Mouse (Mus musculus) fat pad, adult 2 months (tissue): ENCODE measurements around the gene Cdc42ep4.

Experiments used
- DNase-seq: peaks from one replicate; pipeline ENCODE4 v3.0.0-alpha.2; 2011; ENCODE audit warnings: low read depth, low spot score; ENCODE audit errors: extremely low read depth

Cdc42ep4 gene

GRCm38 (mm10) chr11:113690506-113690905 lies 61.2 kb downstream of the Cdc42ep4 start:
- DNase-seq: no peak

GRCm38 (mm10) chr11:113687031-113687430 lies 64.7 kb downstream of the Cdc42ep4 start:
- no peak for DNase-seq

DNA sequence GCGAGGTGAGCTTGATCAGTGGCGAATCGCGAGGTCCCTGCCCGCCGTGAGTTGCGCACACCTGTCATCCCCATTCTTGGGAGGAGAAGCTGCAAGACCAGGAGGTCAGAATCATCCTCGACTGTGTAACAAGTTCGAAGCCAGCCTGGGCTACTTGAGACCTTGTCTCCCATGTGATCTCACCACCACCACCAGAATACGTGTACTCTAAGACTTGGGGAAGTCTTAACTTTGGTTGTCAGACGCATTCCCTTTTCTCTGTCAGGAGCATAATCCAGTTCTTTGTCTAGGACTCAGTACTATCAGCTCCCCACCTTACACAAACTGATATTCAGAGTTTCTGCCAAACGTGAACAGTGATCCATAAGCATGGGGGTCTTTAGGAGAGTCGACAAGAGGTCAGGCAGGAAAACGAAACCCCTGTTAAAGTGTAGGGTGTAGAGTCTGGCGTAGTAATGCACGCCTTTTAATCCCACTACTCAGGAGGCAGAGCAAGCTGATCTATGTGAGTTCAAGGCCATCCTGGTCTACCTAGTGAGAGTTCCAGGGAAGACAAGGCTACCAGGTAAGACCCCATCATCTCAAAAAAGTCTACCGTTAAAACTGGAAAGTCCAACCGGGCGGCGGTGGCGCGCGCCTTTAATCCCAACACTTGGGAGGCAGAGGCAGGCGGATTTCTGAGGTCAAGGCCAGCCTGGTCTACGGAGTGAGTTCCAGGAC lies 66.8 kb downstream of the Cdc42ep4 start:
- no peak for DNase-seq

DNA sequence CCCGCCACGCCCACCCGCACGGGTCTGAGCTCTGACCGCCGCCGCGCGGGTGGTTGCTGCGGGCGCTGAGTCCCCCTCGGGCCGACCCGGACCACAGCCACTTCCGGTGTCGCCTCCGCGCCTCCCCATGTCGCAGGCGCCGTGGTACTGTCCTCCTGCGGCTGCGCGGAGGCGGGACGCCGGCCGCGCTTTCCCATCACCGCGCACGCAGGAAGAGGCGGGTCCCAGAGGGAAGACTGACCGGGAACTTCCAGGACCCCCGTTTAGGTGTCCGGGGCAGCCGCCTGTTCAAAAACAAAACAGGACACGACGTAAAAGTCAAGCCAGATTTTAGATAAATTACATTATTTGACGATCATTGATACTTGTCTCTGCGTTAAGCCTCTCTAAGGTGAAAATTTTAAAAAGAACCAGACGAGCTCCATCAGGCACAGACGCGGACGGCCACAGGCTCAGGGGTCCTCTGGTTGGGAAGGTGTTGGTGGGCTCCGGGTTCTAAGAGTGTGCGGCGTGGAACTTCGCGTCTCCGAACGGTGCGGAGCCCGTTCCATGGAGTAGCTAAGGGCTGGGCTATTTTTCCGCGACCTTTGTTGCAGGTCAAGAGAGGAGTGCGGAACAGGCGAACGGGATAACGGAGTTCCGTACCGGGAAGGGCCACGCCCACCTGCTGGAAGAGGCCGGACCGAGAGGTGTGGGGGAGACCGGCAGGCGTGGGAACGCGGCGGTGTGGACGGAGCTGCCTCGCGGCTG lies 67.5 kb downstream of the Cdc42ep4 start, which contains the start of the genes Fam104a and D11Wsu47e:
Fam104a (minus strand) TSS at position 199 of the 750 bp plus-strand sequence.
D11Wsu47e (plus strand) TSS at position 456 of the 750 bp plus-strand sequence.
- no peak for DNase-seq

DNA sequence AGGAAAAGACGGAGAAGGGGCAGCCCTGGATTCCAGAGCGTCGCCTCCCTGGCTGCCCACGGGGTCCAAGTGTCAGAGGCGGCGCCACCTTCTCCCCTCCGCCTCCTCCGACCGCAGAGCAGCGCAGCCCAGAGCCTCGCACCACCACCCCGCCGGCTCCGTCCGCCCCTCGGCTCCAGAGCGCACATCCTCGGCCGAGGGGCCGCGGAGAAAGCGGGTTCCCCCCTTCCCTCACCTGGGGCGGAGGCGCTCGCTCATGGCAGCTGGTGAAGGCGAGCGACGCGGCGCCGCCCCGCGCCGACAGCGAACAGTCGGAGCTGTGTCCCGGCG lies 68.1 kb downstream of the Cdc42ep4 start:
- no peak for DNase-seq

- DNase-seq: no peak
Observed at GRCm38 (mm10) chr11:113682897-113683626, 68.6 kb downstream of the Cdc42ep4 start.

GRCm38 (mm10) chr11:113681979-113682378 lies 69.7 kb downstream of the Cdc42ep4 start:
- no peak for DNase-seq

GRCm38 (mm10) chr11:113680954-113681353 lies 70.7 kb downstream of the Cdc42ep4 start:
- DNase-seq: no peak

- peak; percentile 37 for DNase-seq
Observed at GRCm38 (mm10) chr11:113678373-113678772, 73.3 kb downstream of the Cdc42ep4 start.

DNA sequence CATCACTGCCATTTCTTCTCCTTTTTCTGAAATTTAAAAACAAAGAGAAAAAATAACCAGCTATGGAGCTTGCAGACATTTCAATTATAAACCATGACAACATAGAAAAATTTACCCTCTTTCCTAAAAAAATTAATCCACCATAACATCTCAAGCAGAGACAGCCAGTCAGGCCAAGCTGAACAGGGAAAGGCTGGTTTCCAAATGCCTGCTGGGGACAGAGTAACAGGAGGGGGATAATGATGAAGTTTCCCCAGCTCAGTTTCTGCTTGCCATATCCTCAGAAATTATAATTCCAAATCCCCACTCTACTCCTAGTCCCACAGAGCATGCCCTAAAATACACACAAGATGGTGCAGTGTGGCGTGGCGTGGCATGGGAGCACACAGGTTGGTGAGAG lies 74.3 kb downstream of the Cdc42ep4 start:
- no peak for DNase-seq
